Mouse (Mus musculus) intestine, embryonic 14.5 days (tissue): ENCODE data around the gene Wrnip1. TPM values are rescaled to one million over a fixed set of nuclear protein-coding genes. Genes with fewer than 3 reads are reported as not detected.
"Not testable (repeated sequence)": the region's sequence is repeated elsewhere in the genome, so short reads cannot be mapped to it uniquely, and the experiment has no call there.

ENCODE experiments used
- ATAC-seq: fragments of 200-750 bp; cut with Nextera tagmentation; replicated peaks from 2 replicates; pipeline ENCODE4 v1.8.0; 2017; ENCODE audit warnings: low read depth, moderate number of reproducible peaks, moderate TSS enrichment, moderate library complexity; ENCODE audit not compliant: low FRiP score, low TSS enrichment
- DNase-seq: peaks from one replicate; pipeline ENCODE4 v3.0.0-alpha.2; 2018; ENCODE audit warnings: low spot score
- H3K27ac ChIP-seq: fragments of 300-500 bp; sonication (generic); 2 replicates; pipeline ENCODE4 v1.5.1; 2014; ENCODE audit warnings: low read depth, mild to moderate bottlenecking, control low read depth
- H3K27me3 ChIP-seq: fragments of 300-500 bp; sonication (generic); replicated peaks from 2 replicates; pipeline ENCODE4 v1.6.1; 2014; ENCODE audit warnings: low read length, control low read depth; ENCODE audit not compliant: control insufficient read depth, insufficient read depth
- H3K36me3 ChIP-seq: fragments of 300-500 bp; sonication (generic); 2 replicates; pipeline ENCODE4 v1.6.1; 2014; ENCODE audit warnings: low read length, control low read depth; ENCODE audit not compliant: control insufficient read depth, insufficient read depth
- H3K4me1 ChIP-seq: fragments of 300-500 bp; sonication (generic); replicated peaks from 2 replicates; pipeline ENCODE4 v1.6.1; 2014; ENCODE audit warnings: low read length, control low read depth, mixed read lengths; ENCODE audit not compliant: control insufficient read depth, insufficient read depth
- H3K4me2 ChIP-seq: fragments of 300-500 bp; sonication (generic); 2 replicates; pipeline ENCODE4 v1.6.1; 2014; ENCODE audit warnings: low read length
- H3K4me3 ChIP-seq: fragments of 300-500 bp; sonication (generic); 2 replicates; pipeline ENCODE4 v1.5.1; 2014; ENCODE audit warnings: low read depth, low read length, control low read depth, mixed read lengths
- H3K9ac ChIP-seq: fragments of 300-500 bp; sonication (generic); 2 replicates; pipeline ENCODE4 v1.6.1; 2014; ENCODE audit warnings: mild to moderate bottlenecking, low read length
- H3K9me3 ChIP-seq: fragments of 300-500 bp; sonication (generic); 2 replicates; pipeline ENCODE4 v1.6.1; 2016; ENCODE audit warnings: low read length, control low read depth; ENCODE audit not compliant: control insufficient read depth
- WGBS: fragments of 180-500 bp; shearing (Covaris S2); extraction: QIAGEN DNeasy Blood & Tissue Kit; methylation state at CpG from one replicate; pipeline ENCODE4 v1.1.7; 2014; 5-methylcytosine and 5-hydroxymethylcytosine counted together
- polyA plus RNA-seq: library from polyadenylated mRNA; unstranded; fragments of >200 nt; fragmentation: Nextera tagmentation; extraction: Ambion mirVana; gene quantifications from 2 replicates; pipeline ENCODE4 v1.2.1, GENCODE M21; 2014

Wrnip1 gene
- polyA plus RNA-seq, 1 experiment from 2014 or later: 20.7 TPM

DNA sequence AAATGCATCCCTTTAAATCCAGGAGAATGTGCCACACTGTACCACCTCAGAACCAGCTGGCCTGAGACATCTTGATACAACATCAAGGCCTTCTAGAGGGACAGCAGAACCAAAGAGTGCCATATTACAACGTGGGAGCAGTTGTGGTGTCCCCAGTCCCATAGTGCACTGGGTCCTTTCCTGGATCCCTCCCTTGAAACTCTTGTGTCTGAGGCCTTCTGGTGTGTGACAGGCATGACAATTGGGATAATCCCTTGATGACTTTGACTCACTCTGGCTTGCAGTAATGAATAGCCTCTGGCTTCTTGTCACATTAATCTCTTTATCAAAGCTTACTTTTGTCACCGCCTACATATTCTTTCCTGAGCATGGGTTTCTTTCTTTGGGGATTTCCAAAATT, 65.2 kb downstream of the Wrnip1 start:
- Histone ChIP-seq H3K9me3 (no peaks in the 10 kb centered on the region), H3K4me1 (no peaks in the 10 kb centered on the region), H3K4me2 (no peak overlapping the region), H3K4me3 (no peak overlapping the region), H3K36me3 (no peaks in the 10 kb centered on the region), H3K27me3 (no peaks in the 10 kb centered on the region), H3K27ac (no peak overlapping the region), H3K9ac (no peak overlapping the region)
- ATAC-seq: no peak
- WGBS: 74% methylated on average over 2 of the region's 2 CpGs
- no peak for DNase-seq

DNA sequence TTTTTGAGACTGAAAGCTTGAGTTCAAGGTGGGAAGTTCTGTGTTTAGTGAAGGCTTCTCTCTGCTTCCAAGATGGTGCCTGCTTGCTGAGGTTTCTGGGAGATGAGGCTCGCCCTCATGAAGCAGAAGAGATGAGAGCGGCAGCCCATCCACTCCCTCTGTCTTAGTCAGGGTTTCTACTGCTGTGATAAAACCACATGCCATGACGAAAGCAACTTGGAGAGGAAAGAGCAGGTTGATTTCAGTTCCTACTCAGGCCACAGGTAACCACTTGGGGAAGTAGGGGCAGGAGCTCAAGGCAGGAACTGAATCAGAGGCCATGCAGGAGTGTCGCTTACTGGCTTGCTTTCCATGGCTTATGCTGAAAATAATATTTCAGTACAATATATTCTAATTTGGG, 66.4 kb downstream of the Wrnip1 start:
- not testable (repeated sequence) for H3K27me3 ChIP-seq, H3K9ac ChIP-seq, H3K4me2 ChIP-seq, H3K9me3 ChIP-seq, DNase-seq, ATAC-seq, H3K36me3 ChIP-seq, H3K4me3 ChIP-seq, H3K27ac ChIP-seq, H3K4me1 ChIP-seq
- 85% methylated on average over 4 of the region's 4 CpGs for WGBS

DNA sequence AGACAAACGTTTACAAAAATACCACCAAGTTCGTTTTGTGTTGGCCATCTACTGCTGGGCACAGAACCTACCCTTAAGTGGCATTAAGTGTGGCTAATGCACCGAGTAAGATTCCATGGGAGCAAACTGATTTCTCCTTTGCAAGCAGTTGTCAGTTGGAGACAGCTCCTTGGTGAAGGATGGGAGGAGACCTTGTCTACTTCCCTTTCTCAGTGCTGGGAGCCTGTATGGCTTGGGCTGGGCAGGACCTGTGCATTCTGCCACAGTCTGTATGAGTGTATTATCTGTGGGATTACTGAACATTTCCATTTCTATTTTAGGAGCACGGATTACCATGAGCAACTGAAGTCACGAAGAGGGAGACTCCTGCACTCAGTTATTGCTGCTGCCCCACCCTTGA, 67.0 kb downstream of the Wrnip1 start:
- ATAC-seq (no peak), DNase-seq (no peak)
- H3K9ac ChIP-seq: no peak overlapping the region
- H3K9me3 ChIP-seq: no peaks in the 10 kb centered on the region
- WGBS: 65% methylated on average over 5 of the region's 5 CpGs
- H3K4me3 ChIP-seq: no peak overlapping the region
- H3K4me2 ChIP-seq: no peak overlapping the region
- no peaks in the 10 kb centered on the region for H3K4me1 ChIP-seq
- H3K36me3 ChIP-seq: no peaks in the 10 kb centered on the region
- H3K27ac ChIP-seq: no peak overlapping the region
- H3K27me3 ChIP-seq: no peaks in the 10 kb centered on the region

Other genes starting within 250 kb of the Wrnip1 start
- not detected in 2 replicates for gene Mylk4, start 18.1 kb upstream of the Wrnip1 start, polyA plus RNA-seq
- gene D930007J09Rik, start 811 bp downstream of the Wrnip1 start, polyA plus RNA-seq: not detected in 2 replicates
- 62.5 and 81.2 TPM in 2 replicates for gene Serpinb1a, start 49.1 kb downstream of the Wrnip1 start, polyA plus RNA-seq
- gene Serpinb1c, start 96.2 kb downstream of the Wrnip1 start, polyA plus RNA-seq: not detected in 2 replicates
- gene Serpinb6b, start 163.2 kb downstream of the Wrnip1 start, polyA plus RNA-seq: 3.9 and 4.6 TPM in 2 replicates
- 10.8 and 12.5 TPM in 2 replicates for gene Serpinb9, start 201.2 kb downstream of the Wrnip1 start, polyA plus RNA-seq
- 0.12 and 0.17 TPM in 2 replicates for gene Serpinb9b, start 225.4 kb downstream of the Wrnip1 start, polyA plus RNA-seq